Mouse (Mus musculus): Measurements from ENCODE around the gene Mamdc2. TPM values are rescaled to one million over a fixed set of nuclear protein-coding genes. Genes with fewer than 3 reads are reported as not detected.

Mamdc2 gene
- total and polyA plus RNA-seq, 3 experiments = not detected

- Histone ChIP-seq H3K9ac (ENCODE audit: control insufficient read depth, low read depth, low read length, poor library complexity, severe bottlenecking) (no peak overlapping the region), H3K9me3 (replicated peaks; ENCODE audit: insufficient read depth, low read length) (no peaks in the 10 kb centered on the region)
- TF ChIP-seq MAX (IDR thresholded peaks at IDR 0.05; ENCODE audit: low read length) (no peak), POLR2AphosphoS2 (IDR thresholded peaks at IDR 0.05; ENCODE audit: low read length) (no peak), TAL1 (IDR thresholded peaks at IDR 0.05; ENCODE audit: low read length) (no peak), JUND (IDR thresholded peaks at IDR 0.05; ENCODE audit: low read depth, low read length) (no peak), TCF12 (IDR thresholded peaks at IDR 0.05; ENCODE audit: low read depth, low read length) (no peak), KAT2A (conservative IDR thresholded peaks at IDR 0.05; ENCODE audit: low read depth, low read length) (no peak), ZNF384 (IDR thresholded peaks at IDR 0.05; ENCODE audit: low read depth, low read length) (no peak), MXI1 (IDR thresholded peaks at IDR 0.05; ENCODE audit: low read depth, low read length) (no peak), SMC3 (IDR thresholded peaks at IDR 0.05; ENCODE audit: low read depth, low read length) (no peak), MAFK (IDR thresholded peaks at IDR 0.05; ENCODE audit: borderline replicate concordance, low read depth, low read length) (no peak), POLR2AphosphoS5 (IDR thresholded peaks at IDR 0.05; ENCODE audit: borderline replicate concordance, low read depth, low read length) (no peak), CHD1 (IDR thresholded peaks at IDR 0.05; ENCODE audit: low read depth, low read length) (no peak), ELF1 (IDR thresholded peaks at IDR 0.05; ENCODE audit: low read depth, low read length) (no peak), ZMIZ1 (IDR thresholded peaks at IDR 0.05; ENCODE audit: low read depth, low read length) (no peak), POLR2A (IDR thresholded peaks at IDR 0.05; ENCODE audit: control insufficient read depth in 1 of 2, insufficient read depth in 1 of 2, low read depth in 1 of 2, low read length in 2 of 2, poor library complexity in 1 of 2) (no peak), USF1 (IDR thresholded peaks at IDR 0.05; ENCODE audit: low read depth, low read length) (no peak), BHLHE40 (IDR thresholded peaks at IDR 0.05; ENCODE audit: borderline replicate concordance, low read depth, low read length) (no peak)
These were observed 151.1 kb downstream of the Mamdc2 start for GRCm38 (mm10) chr19:23297191-23297590.

DNA sequence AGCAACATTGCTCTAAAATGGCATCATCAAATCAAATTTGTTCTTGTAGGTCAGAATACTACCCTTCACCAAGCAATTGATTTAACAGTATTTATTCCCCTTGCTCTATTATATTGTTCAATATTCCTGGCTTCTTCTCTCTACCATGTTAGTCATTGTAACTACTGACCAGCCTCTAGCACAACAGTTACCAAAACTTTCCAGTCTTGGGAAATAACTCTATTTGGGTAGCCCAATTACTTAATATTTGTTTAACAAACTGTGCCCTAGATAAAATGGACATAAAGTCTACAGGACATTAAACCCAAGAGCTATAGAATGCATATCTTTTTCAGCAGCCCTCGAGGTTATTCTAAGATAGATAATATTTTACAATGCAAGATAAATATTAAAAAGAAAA is 159.0 kb downstream of the Mamdc2 start:
- Histone ChIP-seq H3K36me3 (ENCODE audit: control insufficient read depth in 1 of 2, insufficient read depth in 2 of 2, low read length in 2 of 2) (no peaks in the 10 kb centered on the region), H3K79me2 (ENCODE audit: control insufficient read depth, insufficient read depth, low read length, poor library complexity) (no peaks in the 10 kb centered on the region), H3K9ac (ENCODE audit: control insufficient read depth, low read depth, low read length, poor library complexity, severe bottlenecking) (no peak overlapping the region), H3K4me1 (ENCODE audit: control insufficient read depth in 1 of 2, insufficient read depth in 2 of 2, low read length in 2 of 2) (no peaks in the 10 kb centered on the region), H3K27ac (ENCODE audit: control insufficient read depth, low read depth, low read length) (no peak overlapping the region), H3K27me3 (ENCODE audit: control insufficient read depth in 1 of 2, insufficient read depth in 2 of 2, low read length in 2 of 2) (no peaks in the 10 kb centered on the region), H3K9me3 (replicated peaks; ENCODE audit: insufficient read depth, low read length) (no peaks in the 10 kb centered on the region), H3K4me3 (ENCODE audit: control insufficient read depth in 1 of 2, insufficient read depth in 1 of 2, low read depth in 2 of 2, low read length in 2 of 2) (no peak overlapping the region)
- DNase-seq (ENCODE audit: low read depth, low spot score) = no peak
- TF ChIP-seq GABPA (IDR thresholded peaks at IDR 0.05; ENCODE audit: low read depth, low read length) = no peak
- no peak for TF ChIP-seq TAL1 (IDR thresholded peaks at IDR 0.05; ENCODE audit: low read length)
- TF ChIP-seq ETS1 (IDR thresholded peaks at IDR 0.05; ENCODE audit: low read depth, low read length) = no peak
- TF ChIP-seq ZNF384 (IDR thresholded peaks at IDR 0.05; ENCODE audit: low read depth, low read length) = no peak
- TF ChIP-seq SIN3A (IDR thresholded peaks at IDR 0.05; ENCODE audit: low read length) = no peak
- no peak for TF ChIP-seq JUND (IDR thresholded peaks at IDR 0.05; ENCODE audit: low read depth, low read length)
- no peak for TF ChIP-seq GATA1 (IDR thresholded peaks at IDR 0.05; ENCODE audit: low read depth, low read length)
- TF ChIP-seq NRF1 (IDR thresholded peaks at IDR 0.05; ENCODE audit: insufficient read depth, low read depth, low read length, poor library complexity, severe bottlenecking) = no peak
- TF ChIP-seq HCFC1 (IDR thresholded peaks at IDR 0.05; ENCODE audit: low read depth, low read length) = no peak
- no peak for TF ChIP-seq POLR2AphosphoS5 (IDR thresholded peaks at IDR 0.05; ENCODE audit: borderline replicate concordance, low read depth, low read length)
- TF ChIP-seq USF1 (IDR thresholded peaks at IDR 0.05; ENCODE audit: low read depth, low read length) = no peak
- no peak for TF ChIP-seq POLR2A (IDR thresholded peaks at IDR 0.05; ENCODE audit: control insufficient read depth in 1 of 2, insufficient read depth in 1 of 2, low read depth in 1 of 2, low read length in 2 of 2, poor library complexity in 1 of 2)
- TF ChIP-seq CHD2 (IDR thresholded peaks at IDR 0.05; ENCODE audit: low read length) = no peak
- TF ChIP-seq MYB (IDR thresholded peaks at IDR 0.05; ENCODE audit: low read depth, low read length) = no peak

More at GRCm38 (mm10) chr19:23297191-23297590, 151.1 kb downstream of the Mamdc2 start:
- Histone ChIP-seq H3K4me3 (ENCODE audit: control insufficient read depth in 1 of 2, insufficient read depth in 1 of 2, low read depth in 2 of 2, low read length in 2 of 2) (no peak overlapping the region), H3K27me3 (ENCODE audit: control insufficient read depth in 1 of 2, insufficient read depth in 2 of 2, low read length in 2 of 2) (no peaks in the 10 kb centered on the region), H3K4me1 (ENCODE audit: control insufficient read depth in 1 of 2, insufficient read depth in 2 of 2, low read length in 2 of 2) (no peaks in the 10 kb centered on the region), H3K36me3 (ENCODE audit: control insufficient read depth in 1 of 2, insufficient read depth in 2 of 2, low read length in 2 of 2) (no peaks in the 10 kb centered on the region), H3K79me2 (ENCODE audit: control insufficient read depth, insufficient read depth, low read length, poor library complexity) (no peaks in the 10 kb centered on the region), H3K27ac (ENCODE audit: control insufficient read depth, low read depth, low read length) (no peak overlapping the region)
- DNase-seq (ENCODE audit: low read depth, low spot score) = no peak

Data from MEL (cell line).